In the genomic region with DNA sequence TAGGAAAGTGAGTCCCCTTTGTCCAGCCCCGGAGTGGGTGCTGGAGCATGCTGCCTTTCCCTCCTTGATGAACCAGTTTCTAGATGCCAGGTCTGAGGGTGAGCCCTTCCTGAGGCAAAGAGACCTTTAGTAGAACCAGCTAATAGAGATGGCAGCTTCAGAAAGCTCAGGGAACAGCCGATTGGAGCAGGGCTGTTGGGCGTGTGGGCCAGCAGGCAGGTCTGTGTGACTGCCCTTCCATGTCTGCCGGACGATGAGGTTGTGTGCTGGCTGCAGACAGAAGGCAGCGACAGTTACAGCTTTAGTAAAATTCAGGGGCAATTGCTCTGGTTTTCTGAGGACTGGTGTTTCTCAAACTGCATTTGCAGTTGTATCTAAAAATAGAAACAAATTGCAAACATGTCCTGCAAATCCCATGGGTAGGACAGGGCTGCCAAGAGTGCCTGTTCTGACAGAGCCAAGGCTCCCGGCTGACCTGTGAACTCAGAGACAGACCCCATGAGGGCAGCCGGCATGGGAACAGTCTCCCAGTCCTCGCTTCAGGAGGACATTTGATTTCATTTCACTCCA, we compare ENCODE assay signal across 8 mouse cellular contexts. TPM values are rescaled to one million over a fixed set of nuclear protein-coding genes. Genes with fewer than 3 reads are reported as not detected.
DNase-seq lines count a peak whose midpoint lies in the region; ATAC-seq lines count a peak whose summit lies in the region.

No protein-coding gene starts in this region.

- no peaks in the 10 kb centered on the region for H3K9me3 ChIP-seq in hindbrain, embryonic 12.5 days (replicated peaks)
- no peaks in the 10 kb centered on the region for H3K9me3 ChIP-seq in liver, embryonic 11.5 days (ENCODE audit: control insufficient read depth, low read length)

- H3K9ac ChIP-seq in hindbrain, embryonic 12.5 days: peak overlapping the region; percentile 8; the same call in 1 of the 2 replicates
- H3K9ac ChIP-seq in liver, embryonic 11.5 days (ENCODE audit: low read depth, low read length): no peak overlapping the region

- H3K27me3 ChIP-seq in hindbrain, embryonic 12.5 days: no peaks in the 10 kb centered on the region
- no peaks in the 10 kb centered on the region for H3K27me3 ChIP-seq in liver, embryonic 11.5 days (replicated peaks; ENCODE audit: control insufficient read depth, insufficient read depth, low read length)

- 44% methylated on average over 9 of the region's 9 CpGs for WGBS in hindbrain, embryonic 12.5 days
- 57% methylated on average over 9 of the region's 9 CpGs for WGBS in liver, embryonic 11.5 days

- no peak for ATAC-seq in hindbrain, embryonic 12.5 days (ENCODE audit: low FRiP score)
- no peak for ATAC-seq in liver, embryonic 11.5 days (replicated peaks; ENCODE audit: low FRiP score)

- no peaks in the 10 kb centered on the region for H3K36me3 ChIP-seq in hindbrain, embryonic 12.5 days
- no peaks in the 10 kb centered on the region for H3K36me3 ChIP-seq in liver, embryonic 11.5 days (ENCODE audit: control insufficient read depth, insufficient read depth, low read length)

- no peak overlapping the region; the same call in 1 of the 2 replicates for H3K4me2 ChIP-seq in hindbrain, embryonic 12.5 days (replicated peaks)
- H3K4me2 ChIP-seq in liver, embryonic 11.5 days: peak overlapping the region; percentile 16

- peaks cover 37% of the 10 kb centered on the region for H3K4me1 ChIP-seq in hindbrain, embryonic 12.5 days
- H3K4me1 ChIP-seq in liver, embryonic 11.5 days (replicated peaks; ENCODE audit: control insufficient read depth, insufficient read depth, low read length): peaks cover 34% of the 10 kb centered on the region

- peak; percentile 29 for DNase-seq in adrenal gland, adult 2 months
- no peak for DNase-seq in adrenal gland, postnatal 4 days (ENCODE audit: low spot score in 2 of 2)
- DNase-seq in gastrocnemius, adult 18-20 months (ENCODE audit: low spot score): peak; percentile 63
- no peak for DNase-seq in liver, embryonic 11.5 days (ENCODE audit: low spot score)
- no peak for DNase-seq in right cerebral cortex, adult 2 months (ENCODE audit: low spot score in 2 of 2)
- DNase-seq in B cell, adult 2 months: no peak
- DNase-seq in retina, embryonic 14.5 days (ENCODE audit: low spot score): no peak

- no peak overlapping the region for H3K4me3 ChIP-seq in hindbrain, embryonic 12.5 days
- H3K4me3 ChIP-seq in liver, embryonic 11.5 days (ENCODE audit: low read depth, low read length): no peak overlapping the region

- H3K27ac ChIP-seq in hindbrain, embryonic 12.5 days: peak overlapping the region; percentile 67
- H3K27ac ChIP-seq in liver, embryonic 11.5 days (ENCODE audit: low read depth, low read length): no peak overlapping the region; the same call in 1 of the 2 replicates

RNA-seq across cellular contexts. Expression of gene Bend3, which starts 4.9 kb away (rescaled TPM):
- total RNA-seq in adrenal gland, adult 2 months (2021): 1 to 10 TPM; 5.6 to 7.8 TPM
- polyA plus RNA-seq in adrenal gland, adult 2 months (2012; rRNA removed): 3.1 and 3.4 TPM in 2 replicates
- 10 to 100 TPM; 11.0 to 14.0 TPM for total RNA-seq in adrenal gland, postnatal 4 days (2021)
- 1 to 10 TPM; 3.3 to 3.8 TPM for total RNA-seq in gastrocnemius, adult 18-20 months (2021)
- 6.7 and 7.3 TPM in 2 replicates for polyA plus RNA-seq in hindbrain, embryonic 12.5 days (2016; fragmentation: Nextera tagmentation; extraction: Ambion mirVana)
- polyA plus RNA-seq in liver, embryonic 11.5 days (2014; fragmentation: Nextera tagmentation; extraction: Ambion mirVana): 7.2 TPM in 2 replicates

RNA-seq across cellular contexts. Expression of gene Gm9803, which starts 40.4 kb away (rescaled TPM):
- total RNA-seq in adrenal gland, adult 2 months (2021): 10 to 100 TPM; 26.8 to 27.4 TPM
- polyA plus RNA-seq in adrenal gland, adult 2 months (2012; rRNA removed): 130 and 175 TPM in 2 replicates
- total RNA-seq in adrenal gland, postnatal 4 days (2021): 10 to 100 TPM; 11.7 to 16.4 TPM
- total RNA-seq in gastrocnemius, adult 18-20 months (2021): 10 to 100 TPM in 1 of 2 experiments, 1 to 10 TPM in 1; 2.9 to 14.2 TPM
- 10.1 and 22.2 TPM in 2 replicates for polyA plus RNA-seq in hindbrain, embryonic 12.5 days (2016; fragmentation: Nextera tagmentation; extraction: Ambion mirVana)
- polyA plus RNA-seq in liver, embryonic 11.5 days (2014; fragmentation: Nextera tagmentation; extraction: Ambion mirVana): 10.3 and 11.6 TPM in 2 replicates

RNA-seq across cellular contexts. Expression of gene 1700021F05Rik, which starts 57.3 kb away (rescaled TPM):
- 10 to 100 TPM; 67.6 to 81.4 TPM for total RNA-seq in adrenal gland, adult 2 months (2021)
- 8.0 and 9.2 TPM in 2 replicates for polyA plus RNA-seq in adrenal gland, adult 2 months (2012; rRNA removed)
- total RNA-seq in adrenal gland, postnatal 4 days (2021): 10 to 100 TPM; 71.8 to 72.3 TPM
- 10 to 100 TPM; 94.5 to 96.7 TPM for total RNA-seq in gastrocnemius, adult 18-20 months (2021)
- polyA plus RNA-seq in hindbrain, embryonic 12.5 days (2016; fragmentation: Nextera tagmentation; extraction: Ambion mirVana): 53.7 and 65.4 TPM in 2 replicates
- 79.5 and 80.7 TPM in 2 replicates for polyA plus RNA-seq in liver, embryonic 11.5 days (2014; fragmentation: Nextera tagmentation; extraction: Ambion mirVana)

Comparison
In these comparisons a context has a peak if more than half of its experiments do, and no peak if none do; other contexts are left out.
1. DNase-seq: peak in adrenal gland, adult 2 months (single experiment) and gastrocnemius, adult 18-20 months (single experiment); none in adrenal gland, postnatal 4 days (0 of 2), liver, embryonic 11.5 days (single experiment), right cerebral cortex, adult 2 months (0 of 2), B cell, adult 2 months (0 of 2) and retina, embryonic 14.5 days (single experiment).